Mouse (Mus musculus) adrenal gland, adult (tissue): ENCODE measurements around the gene Wscd1.

Source experiments
- DNase-seq, 2 experiments: peaks; one replicate each; pipeline ENCODE4 v3.0.0; 2022 to 2023; ENCODE audit warnings: low spot score in 1 of 2; ENCODE audit not compliant: inconsistent age in 2 of 2

Gene Wscd1

DNA sequence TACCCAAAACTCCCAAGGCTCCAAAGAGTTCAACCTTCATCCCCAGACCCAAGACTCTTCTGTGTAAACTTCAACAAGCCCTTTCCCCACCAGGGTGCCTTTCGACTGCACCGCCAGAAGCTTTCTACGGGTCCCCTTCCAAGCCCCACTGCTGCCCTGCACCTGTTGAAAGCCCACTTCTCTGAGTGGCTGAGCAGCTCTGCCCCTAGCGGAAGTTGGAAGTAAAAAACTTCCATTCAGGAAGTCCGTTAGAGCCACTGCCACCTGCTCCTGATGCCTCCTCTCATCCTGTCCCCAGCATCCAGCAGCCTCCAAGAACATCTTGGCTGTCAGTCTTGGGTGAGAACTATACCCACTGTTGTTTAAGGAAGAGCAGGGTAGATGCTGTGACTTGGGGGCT lies at the start of gene Wscd1:
Wscd1 (plus strand) TSS at position 250 of the 400 bp plus-strand sequence.
- peak in 1 of 2 experiments; percentile 57 for DNase-seq

DNA sequence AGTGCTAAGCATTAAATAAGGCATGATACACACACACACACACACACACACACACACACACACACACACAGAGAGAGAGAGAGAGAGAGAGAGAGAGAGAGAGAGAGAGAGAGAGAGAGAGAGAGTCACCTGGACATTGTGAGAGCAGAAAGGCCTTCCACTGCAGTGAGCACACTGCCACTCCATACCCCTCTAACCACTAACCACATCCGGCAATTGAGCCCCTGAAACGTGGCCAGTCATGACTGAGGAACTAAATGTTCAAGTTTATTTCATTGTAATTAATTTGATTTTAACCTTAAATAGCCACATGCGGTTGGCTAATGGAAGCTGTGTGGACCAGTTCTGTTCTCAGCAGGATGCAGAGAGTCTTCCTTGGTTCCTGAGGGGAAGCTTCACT lies 21.7 kb upstream of the Wscd1 start:
- DNase-seq = no peak

DNA sequence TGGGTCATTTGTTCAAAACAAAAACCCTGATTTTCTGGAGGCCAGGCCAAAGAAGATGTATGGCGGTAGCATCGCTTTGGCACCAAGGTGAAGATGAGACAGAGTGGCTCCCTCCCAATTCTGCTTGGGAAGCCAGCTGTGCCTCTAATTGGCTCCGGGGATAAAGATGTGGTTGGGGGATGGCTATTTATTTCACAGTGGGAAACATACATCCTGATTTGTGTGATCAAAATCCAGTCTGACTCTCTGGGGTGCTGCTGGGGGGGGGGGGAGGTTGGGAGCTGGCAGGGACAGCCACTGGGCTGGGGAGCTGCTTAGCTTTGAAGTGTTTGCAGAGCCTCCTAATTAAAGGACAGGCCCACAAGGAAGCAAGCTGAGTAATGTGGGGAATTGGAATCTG lies 20.4 kb upstream of the Wscd1 start:
- DNase-seq = no peak

DNA sequence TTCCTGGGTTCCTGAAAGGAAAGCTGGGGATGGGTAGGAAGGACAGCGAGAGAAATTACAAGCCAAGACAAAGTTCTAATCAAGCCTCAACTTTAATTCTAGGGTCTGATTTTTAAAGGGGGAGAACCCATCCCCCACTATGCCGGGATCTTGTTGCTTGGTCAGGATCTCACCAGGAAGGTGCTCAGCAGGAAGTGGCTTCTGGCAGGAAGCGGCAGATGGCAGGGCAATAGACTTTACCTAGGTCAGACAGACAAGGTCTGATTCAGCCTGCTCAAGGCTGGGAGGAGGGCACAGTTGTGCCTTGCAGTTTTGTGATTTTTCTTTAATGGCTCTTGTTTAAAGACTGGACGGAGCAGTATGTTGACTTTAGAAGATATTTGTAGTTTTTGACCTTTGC lies 15.9 kb upstream of the Wscd1 start:
- peak in 1 of 2 experiments; percentile 45 for DNase-seq

DNA sequence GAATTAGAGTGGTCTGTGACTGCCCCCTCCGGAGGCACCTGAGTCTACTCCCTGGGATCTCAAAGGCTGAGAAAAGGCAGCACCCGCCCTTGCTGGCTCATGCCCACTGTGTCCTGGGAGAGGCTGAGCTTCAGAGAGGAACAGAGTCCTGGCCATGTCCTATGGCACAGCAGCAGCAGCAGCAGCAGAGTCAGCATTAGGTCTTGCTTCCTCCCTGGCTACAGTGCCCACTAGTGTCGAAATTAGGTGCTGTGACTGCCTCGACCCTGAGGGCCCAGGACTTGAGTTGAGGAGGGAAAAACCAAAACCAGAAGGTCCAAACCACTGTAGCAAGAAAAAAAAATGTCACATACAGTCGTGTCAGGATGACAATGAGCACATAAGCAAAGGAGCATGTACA lies 12.6 kb upstream of the Wscd1 start:
- peak in 1 of 2 experiments; percentile 60 for DNase-seq

DNA sequence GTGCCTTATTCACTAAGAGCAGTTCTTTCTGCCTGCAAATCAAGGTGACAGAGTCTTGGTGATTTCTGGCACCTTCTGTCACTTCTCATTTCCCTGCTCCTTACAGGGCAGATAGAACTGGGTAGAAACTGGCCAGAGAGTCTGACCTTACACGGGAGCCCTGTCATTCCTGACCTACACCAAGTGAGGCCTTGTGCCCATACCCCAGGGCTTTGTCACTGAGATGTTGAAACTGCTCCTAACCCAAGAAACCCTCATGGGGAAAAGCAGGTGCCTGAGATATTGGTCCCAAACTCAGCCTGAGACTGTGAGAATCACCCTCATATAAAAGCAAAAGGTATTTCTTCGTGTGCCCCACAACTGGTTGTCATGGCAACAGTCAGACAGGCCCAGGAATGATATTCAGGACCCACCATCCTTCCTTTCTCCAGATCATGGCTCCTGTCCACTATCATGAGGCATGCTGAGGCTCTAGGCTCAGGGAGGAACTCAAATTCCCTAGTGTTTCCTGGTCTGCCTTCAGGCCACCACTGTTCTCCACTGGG lies 11.1 kb upstream of the Wscd1 start:
- peak in 1 of 2 experiments; percentile 65 for DNase-seq

DNA sequence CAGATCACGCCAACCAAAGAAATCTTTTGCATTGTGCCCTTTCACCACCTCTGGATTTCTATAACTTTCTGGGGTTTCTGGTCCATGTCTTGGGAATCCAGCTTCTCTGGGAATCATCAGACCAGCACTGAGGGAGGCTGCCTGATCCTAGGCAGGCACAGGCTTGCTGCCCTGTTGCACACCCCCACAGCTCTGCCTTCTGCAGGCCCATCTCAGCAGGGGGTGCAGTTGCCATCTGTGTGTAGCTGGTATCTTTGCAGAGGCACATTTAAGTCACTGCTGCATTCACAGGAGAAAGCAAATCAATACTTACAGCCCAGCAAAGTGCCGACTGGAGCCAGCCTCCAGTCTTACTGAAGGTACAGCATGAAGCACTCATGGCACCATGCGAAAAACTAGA lies 3.8 kb upstream of the Wscd1 start:
- no peak for DNase-seq

DNA sequence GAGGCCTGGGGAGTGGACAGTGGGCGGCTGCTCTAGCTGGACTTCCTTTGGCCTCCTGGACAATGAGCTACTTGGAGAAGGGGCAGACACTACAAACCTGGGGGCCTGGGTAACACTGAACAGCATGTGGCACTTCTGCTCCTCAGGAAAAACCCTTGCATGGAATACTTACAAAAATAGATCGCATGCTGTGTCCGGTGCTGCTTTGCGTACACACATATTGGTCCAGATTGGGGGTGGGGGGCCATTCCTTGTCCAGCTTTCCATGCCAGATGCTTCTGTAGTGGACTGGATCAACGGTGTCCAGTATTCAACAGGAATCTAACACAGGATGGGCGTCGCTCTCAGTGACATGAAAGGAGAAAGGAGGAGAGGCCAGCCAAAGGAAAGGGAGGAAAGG lies 2.0 kb upstream of the Wscd1 start:
- peak in 1 of 2 experiments; percentile 36 for DNase-seq

DNA sequence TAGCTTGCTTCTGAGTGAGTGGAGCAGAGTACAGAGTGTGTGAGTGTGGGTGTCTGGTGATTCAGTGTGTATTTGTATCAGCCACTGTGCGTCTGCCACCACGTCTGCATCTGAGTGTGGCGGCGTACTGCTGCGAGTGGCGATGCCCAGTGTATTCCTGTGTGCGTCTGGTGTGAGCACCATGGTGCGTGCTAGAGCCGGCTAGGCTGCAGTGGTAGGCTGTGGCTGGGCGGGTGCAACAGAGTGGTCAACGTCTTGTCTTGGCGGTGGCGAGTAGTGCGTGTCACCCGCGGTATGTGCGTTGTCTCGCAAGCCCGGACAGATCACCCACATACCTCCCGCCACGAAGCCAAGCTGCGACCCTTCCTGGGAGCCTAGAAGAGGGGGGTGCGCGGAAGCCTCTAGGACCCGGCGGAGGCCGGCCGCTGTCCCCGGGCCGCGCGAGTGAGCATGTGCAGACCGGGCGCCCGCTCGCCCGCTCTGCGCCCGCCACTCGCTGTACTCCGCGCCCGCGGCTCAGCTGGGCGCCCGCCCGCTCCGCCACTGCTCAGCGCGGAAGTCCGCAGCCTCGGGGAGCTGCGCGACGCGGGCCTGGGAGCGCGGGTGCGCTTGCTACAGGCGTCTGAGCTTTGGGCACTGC lies 934 bp downstream of the Wscd1 start:
- DNase-seq = peak; percentile 41 to 84

DNA sequence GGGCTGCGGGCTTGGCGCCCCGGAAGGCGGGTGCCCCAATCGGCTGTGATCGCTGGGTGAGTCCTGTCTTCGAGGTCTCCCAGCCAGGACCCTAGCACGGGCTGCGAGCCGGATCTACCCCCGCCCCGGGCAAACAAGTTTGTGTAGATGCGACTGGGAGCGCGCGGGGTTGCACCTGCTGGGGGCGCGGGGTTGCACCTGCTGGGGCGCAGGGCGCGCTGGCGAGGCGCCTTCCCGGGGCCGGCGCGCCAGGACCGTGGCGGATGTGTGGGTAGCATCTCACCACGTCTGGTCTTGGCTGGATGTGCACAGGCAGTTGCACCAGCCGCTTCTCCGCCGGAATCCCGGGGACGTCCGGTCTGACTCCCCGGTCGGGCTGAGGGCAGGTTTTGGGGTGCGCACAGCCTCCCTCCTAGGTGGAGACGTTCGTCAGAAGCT lies 1.5 kb downstream of the Wscd1 start:
- peak in 1 of 2 experiments; percentile 64 for DNase-seq

DNA sequence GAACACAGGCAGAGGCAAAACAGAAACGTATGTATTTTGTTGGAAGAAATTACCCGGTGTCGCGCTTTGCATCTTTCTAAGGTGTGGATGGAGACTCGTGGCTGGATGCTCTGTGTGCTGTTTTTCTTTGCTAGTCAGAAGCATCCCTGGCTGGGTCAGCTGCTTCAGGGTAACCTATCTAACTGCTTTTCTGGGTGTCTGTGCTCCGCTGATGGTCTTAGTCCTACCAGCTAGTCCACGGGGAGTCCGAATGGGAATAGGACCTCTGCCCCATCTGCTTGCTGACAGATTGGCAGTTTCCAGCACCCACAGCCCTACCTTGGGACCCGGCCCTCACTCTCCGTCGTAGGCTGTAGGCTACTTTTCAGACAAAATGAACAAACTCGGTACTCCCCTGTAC lies 2.0 kb downstream of the Wscd1 start:
- no peak for DNase-seq

DNA sequence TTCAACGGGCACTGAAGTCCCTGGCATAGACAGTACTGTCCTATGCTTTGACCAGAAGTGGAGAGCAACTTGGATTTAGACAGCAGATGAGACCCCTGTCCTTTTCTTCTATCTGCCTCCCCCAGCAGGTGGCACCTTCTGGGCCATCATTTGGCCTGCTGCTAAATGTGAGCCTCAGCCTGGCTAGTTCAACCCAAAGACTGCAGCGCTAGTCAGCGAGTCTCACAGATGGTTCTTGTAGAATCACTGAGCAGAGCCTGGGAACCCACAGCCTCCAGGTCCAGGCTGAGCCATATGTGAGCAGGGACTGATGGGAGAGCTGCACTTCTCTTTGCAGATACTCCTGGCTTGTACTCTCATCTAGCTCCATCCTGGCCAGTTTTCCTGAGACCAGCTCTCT lies 2.9 kb downstream of the Wscd1 start:
- DNase-seq = no peak

DNA sequence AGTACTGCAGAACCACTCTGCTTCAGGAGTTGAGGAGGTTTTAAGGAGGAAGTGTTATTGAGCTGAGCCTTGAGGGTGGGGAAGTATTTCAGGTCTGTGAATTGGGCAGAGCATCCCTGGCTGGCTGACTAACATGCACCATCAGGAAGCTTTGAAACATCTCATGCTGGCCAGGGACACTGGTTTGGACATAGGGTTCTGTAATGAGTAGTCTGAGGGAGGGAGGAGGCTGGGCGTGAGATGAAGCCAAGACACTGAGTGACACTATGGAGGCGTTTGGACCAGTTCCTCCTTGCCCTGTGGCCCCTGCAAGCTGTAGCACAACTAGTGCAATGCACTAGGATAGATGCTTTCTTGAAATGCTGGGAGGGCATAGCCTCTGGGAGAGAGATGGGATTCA lies 5.4 kb downstream of the Wscd1 start:
- no peak for DNase-seq

DNA sequence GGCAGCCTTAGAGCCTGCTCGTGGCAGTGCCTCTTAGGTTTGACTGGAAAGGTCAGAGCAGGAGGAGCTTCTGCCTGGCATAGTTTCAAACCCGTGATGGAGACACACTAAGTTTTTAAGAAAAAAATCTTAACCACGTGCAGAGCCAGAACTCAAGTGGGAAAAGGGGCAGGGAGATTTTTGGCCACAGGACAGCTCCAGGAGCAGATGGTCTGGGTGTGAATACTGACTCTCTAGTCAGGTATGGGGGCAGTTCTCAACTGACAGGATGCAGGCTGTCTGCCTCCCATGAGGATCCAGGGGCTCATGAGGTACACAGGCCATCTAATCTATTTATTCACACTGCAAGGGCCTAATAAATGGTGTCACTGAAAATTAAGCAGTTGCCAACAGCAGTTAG lies 6.6 kb downstream of the Wscd1 start:
- DNase-seq = peak in 1 of 2 experiments; percentile 40

DNA sequence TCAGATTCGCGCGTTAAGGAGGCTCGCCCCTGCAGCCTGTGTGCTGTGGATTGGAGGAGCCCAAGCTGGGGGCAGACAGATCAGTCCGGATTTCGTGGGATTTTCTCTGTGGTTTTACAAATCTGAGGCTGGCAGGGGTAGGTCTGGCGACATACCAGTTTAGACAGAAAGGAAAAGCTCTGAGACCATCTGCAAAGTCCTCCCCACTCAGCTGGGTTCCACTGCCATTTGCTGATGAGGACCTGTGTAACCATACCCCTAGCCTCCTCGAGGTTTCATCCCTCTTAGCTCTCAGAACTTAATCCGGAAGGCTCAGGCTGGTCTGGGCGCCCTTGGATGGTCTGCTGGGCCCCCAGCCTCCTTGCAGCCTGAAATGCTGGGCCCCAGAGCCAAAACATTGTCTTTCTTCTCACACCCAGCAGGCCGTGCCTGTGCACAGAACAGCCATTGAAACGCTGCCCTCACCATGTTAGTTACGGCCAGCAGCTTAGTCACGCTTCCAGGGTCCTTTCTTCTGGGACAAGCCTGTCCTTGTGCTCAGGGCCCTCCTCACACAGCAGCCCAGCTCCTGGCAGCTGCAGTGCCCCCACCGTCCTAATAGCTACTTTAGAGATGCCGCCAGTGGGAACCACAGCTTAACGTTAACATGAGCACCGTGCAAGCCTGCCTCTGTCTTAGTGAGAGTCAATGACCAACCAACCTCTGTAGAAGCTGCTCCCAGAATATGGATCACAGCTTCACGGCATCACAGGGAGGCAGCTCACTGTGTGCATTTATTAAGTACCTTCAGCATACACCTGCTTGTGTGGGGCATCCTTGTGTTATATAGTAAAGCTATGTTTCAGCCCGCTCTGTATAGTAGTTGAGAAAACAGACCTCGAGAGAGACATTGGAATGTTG lies 8.7 kb downstream of the Wscd1 start:
- peak in 1 of 2 experiments; percentile 83 for DNase-seq

DNA sequence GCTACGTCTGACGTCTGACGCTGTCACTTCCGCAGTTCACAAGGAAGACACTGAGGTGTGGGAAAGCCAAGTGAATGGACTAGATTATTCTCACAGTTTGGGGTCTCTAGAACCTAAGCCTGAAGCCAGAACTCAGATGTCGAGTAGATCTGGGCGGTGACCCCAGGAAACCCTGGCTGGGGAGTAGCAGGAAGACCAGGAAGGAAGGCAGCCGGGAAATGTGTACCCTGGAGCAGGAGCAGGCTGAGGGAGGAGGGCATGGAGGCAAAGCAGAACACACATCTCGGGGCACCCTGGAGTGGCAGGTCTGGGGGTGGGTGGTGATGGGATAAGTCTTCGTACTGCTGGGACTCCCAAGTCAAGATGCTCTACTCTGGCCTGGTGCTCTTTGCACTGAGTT lies 11.3 kb downstream of the Wscd1 start:
- DNase-seq = no peak

DNA sequence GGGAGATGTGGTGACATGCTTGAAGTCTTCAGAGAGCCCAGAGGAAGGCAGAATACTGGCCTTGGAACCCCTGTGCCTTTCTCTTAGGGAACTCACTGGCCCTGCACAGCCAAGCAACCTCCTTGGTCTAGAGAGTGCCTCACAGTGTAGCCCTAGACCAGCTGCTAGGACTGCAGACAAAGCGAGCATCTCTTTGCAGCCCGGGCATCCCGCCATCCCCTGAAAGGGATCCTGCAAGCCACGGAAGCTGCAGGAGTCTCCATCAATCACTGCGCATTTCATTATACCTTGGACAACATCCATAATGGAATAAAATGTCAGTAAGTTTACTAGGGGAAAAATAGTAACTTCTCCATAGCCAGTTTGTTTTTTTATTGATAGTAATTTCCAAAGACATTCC lies 13.4 kb downstream of the Wscd1 start:
- no peak for DNase-seq

DNA sequence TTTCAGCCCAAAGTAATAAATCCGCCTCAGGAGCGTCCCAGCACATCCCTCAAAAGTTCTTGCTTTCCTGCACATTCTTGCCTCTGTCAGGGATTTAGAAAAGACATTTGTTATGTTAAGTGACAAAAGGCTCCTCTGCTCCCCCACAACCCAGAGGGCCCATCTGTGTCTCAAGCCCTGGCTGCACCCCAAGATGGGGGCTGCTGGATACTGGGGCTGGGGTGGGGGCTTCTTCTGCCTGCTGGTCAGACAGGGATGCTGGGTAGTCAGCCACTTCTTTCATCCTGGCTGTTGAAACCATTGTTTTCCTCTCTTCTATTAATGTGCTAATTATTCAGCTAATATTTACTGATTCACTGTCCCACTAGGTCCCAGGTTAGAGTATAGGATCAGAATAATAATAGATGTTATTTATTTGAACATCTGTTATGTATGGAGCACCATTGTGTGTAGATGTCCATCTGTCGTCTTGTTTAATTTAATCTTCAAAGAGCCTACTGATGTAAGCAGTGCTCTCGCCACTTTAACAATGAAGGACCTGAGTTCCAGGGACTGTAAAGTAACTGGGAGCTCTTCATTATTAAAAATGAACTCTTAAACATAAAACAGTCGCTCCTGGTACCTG lies 14.0 kb downstream of the Wscd1 start:
- DNase-seq = no peak

DNA sequence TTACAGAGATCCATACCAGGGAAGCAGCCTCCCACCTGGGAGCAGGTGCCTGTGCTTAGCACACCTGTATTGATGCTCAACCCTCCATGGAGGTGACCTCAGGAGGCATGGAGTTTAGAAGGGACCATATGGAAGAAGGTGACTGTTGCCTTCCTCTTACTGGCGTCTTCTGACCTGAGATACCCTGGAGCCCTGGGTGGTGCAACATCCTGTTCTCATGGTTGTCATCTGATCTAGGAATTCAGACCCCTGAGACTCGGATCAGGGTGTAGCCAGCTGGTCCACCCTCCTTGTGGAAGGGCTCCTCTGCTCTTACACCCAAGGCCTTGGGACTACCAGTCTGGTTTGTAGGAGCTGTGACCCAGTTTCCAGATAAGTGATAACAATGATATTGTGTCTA lies 15.0 kb downstream of the Wscd1 start:
- no peak for DNase-seq

DNA sequence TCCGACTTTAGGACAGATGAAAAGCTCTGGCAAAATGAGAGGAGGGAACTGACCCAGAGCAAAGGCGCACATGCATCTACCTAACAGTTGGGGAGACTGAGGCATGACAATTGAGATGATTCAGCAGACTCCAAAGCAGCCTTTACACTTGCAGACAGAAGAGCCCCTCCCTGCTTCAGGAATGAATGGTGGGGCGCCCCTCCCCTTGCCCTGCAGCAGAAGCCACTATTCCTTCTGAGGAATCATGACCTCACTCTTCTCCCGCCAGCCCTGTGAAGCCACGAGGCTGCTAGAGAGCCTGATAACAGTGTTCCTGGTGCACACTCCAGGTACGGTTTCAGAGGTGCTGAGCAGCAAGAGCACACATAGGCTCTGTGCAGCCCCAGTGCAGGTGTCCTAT lies 15.6 kb downstream of the Wscd1 start:
- no peak for DNase-seq

DNA sequence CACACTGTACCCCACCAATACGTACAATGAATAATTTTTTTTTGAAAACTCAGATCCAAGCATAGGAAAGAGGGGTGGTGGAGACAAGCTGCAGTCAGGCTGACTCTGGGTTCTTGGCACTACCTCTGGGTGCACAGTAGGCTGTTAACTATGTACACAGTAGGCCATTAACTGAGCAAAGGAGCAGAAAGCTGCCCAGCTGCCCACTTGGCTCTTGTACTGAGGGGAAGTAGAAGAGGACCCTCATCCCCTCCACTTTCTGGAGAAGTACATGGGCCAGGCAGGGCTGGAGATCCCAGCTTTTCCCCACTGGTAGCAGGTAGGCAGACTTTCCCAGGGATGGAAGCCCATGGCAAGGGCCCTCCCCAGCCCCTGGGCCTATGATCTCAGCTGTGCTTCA lies 16.7 kb downstream of the Wscd1 start:
- no peak for DNase-seq

DNA sequence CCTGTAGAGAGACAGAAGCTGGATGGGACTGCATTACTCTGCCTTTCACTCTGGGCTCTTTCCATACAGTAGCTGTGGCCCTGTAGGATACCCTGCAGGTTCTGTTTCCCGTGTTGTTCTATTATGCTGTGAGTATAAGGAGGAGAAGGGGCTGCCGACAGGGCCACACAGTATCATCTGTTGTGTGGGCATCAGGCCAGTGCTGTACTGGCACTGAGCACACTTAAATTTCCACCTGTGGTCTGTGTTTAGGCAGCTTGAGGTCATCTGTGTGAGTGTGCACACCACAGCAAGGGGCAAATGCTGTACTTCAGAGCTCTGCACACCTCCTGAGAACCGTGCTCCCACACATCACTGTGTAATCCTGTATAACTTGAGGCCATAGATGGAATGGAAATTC lies 18.0 kb downstream of the Wscd1 start:
- DNase-seq = no peak
